Mouse (Mus musculus) embryo, embryonic 11 days (tissue): ENCODE measurements at regions not wholly inside any gene's neighbourhood (a gene's known extent, or its start where the extent isn't known, plus 50 kb on each side); places are given as distances from the start of the nearest gene placed in this dataset.

ENCODE experiments used
- DNase-seq: peaks from one replicate; pipeline ENCODE4 v3.0.0-alpha.2; 2015

DNA sequence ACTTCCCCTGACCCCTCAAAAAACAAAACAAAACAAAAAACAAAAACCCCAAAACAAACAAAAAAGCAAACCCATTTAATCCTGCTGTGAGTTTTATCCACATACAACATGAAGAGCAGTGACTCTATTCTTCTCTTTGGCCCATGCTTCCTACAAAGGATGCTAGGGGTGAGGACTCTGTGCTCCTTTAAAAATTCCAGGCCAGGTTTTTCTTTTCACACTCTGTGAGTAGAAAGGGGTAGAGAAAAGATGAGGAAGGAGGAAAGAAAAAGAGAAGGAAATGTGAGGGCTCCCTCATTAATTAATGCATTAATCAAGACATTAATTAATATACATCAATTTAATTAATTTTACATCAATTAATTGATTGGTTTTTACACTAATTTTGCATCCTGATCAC lies 82.9 kb upstream of the Phyhipl start:
- DNase-seq: peak; percentile 39

DNA sequence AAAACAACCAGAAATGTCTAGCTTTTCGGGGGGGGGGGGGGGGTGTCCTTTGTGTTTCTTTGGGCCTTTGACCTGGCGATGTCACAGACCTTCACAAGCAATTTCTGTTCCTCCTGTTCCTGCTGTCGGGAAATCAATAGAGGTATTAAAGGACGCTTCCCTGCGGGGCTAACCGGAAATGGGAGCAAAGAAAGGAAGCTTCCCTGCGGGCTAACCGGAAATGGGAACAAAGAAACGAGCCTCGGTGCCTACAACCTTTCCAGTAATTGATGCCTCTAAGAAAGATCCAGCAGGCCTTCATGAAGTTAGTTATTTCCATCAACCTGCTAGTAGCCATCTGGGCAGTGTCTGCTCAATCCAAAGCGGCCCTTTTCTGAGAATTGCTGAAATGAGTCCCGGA lies 78.2 kb upstream of the Phyhipl start:
- DNase-seq: peak; percentile 15

- no peak for DNase-seq
Observed at GRCm38 (mm10) chr10:70733478-70733877, 77.7 kb upstream of the Phyhipl start.

- DNase-seq: no peak
Observed at GRCm38 (mm10) chr10:70725091-70725490, 69.3 kb upstream of the Phyhipl start.

DNA sequence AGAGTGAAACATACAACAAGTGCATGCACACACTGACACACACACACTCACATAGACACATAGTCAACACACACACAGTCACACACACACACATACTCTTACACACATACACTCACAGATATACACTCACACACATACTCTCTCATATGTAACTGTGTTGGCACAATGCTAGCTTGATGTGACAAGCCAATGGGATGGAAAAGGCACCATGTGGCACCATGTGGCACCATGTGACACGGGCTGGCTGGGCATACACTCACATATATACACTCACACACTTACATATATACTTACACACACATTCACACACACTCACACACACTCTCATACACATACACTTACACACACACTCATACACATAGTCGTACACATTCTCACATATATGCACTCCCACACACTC lies 67.0 kb upstream of the Phyhipl start:
- no peak for DNase-seq

GRCm38 (mm10) chr10:70722381-70722780 lies 66.6 kb upstream of the Phyhipl start:
- no peak for DNase-seq

DNA sequence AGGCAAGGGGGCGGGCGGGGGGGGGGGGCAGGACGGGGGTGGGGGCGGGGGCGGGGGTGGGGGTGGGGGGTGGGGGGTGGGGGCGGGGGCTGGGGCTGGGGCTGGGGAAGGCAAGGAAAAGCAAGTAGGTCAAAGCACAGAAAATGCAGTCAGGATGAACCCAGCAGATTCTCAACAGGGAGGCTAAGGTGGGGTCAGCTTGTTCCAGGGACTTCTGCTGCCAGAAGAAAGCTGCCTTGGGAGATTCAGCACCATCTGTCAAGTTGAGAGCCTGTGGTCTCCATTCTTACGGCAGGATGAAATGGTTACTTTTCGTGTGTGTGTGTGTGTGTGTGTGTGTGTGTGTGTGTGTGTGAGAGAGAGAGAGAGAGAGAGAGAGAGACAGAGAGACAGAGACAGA lies 61.7 kb upstream of the Phyhipl start:
- DNase-seq: peak; percentile 34

GRCm38 (mm10) chr10:70717025-70717424 lies 61.3 kb upstream of the Phyhipl start:
- DNase-seq: peak; percentile 34

GRCm38 (mm10) chr10:70713306-70713705 lies 57.5 kb upstream of the Phyhipl start:
- no peak for DNase-seq

DNA sequence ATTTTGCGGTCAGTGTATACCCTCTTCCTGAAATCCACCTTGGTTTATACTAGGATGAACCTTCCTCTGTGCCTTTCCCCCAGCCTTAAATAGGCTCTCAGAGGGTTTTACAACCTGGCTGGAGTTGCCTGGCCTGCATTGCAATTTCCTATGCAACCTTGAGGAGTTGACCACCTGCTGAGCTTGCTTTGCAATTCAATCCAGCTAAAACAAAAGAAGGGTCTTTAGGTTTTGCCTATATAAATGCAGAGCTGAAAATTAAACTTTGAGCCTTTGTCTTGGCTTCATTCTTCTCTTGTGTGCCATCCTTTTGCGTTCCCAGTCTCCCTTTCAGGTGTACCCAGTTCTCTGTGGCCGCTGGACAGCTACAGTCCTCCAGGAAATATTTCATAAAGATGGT lies 53.0 kb upstream of the Phyhipl start:
- no peak for DNase-seq
